Mouse (Mus musculus) embryonic facial prominence, embryonic 14.5 days (tissue): ENCODE data around the gene Zfp787. TPM values are rescaled to one million over a fixed set of nuclear protein-coding genes. Genes with fewer than 3 reads are reported as not detected.

Source experiments
- ATAC-seq: fragments of 200-750 bp; cut with Nextera tagmentation; 2 replicates; pipeline ENCODE4 v1.8.0; 2017; ENCODE audit warnings: low read depth, moderate number of reproducible peaks, moderate TSS enrichment
- DNase-seq: peaks from one replicate; pipeline ENCODE4 v3.0.0-alpha.2; 2015; ENCODE audit warnings: low spot score
- H3K27ac ChIP-seq: fragments of 300-500 bp; sonication (generic); replicated peaks from 2 replicates; pipeline ENCODE4 v1.5.1; 2014; ENCODE audit warnings: low read depth, mild to moderate bottlenecking, low read length, moderate library complexity
- H3K27me3 ChIP-seq: fragments of 300-500 bp; sonication (generic); replicated peaks from 2 replicates; pipeline ENCODE4 v1.6.1; 2014; ENCODE audit warnings: low read length; ENCODE audit not compliant: control insufficient read depth, insufficient read depth
- H3K36me3 ChIP-seq: fragments of 300-500 bp; sonication (generic); 2 replicates; pipeline ENCODE4 v1.6.1; 2014; ENCODE audit warnings: low read length, mixed read lengths; ENCODE audit not compliant: control insufficient read depth, insufficient read depth
- H3K4me1 ChIP-seq: fragments of 300-500 bp; sonication (generic); 2 replicates; pipeline ENCODE4 v1.6.1; 2014; ENCODE audit warnings: antibody characterized with exemption, low read length; ENCODE audit not compliant: control insufficient read depth, insufficient read depth
- H3K4me2 ChIP-seq: fragments of 300-500 bp; sonication (generic); 2 replicates; pipeline ENCODE4 v1.6.1; 2014; ENCODE audit warnings: low read depth, mild to moderate bottlenecking, low read length, moderate library complexity, mixed read lengths
- H3K4me3 ChIP-seq: fragments of 300-500 bp; sonication (generic); 2 replicates; pipeline ENCODE4 v1.5.1; 2014; ENCODE audit warnings: low read depth, mild to moderate bottlenecking, low read length
- H3K9ac ChIP-seq: fragments of 300-500 bp; sonication (generic); 2 replicates; pipeline ENCODE4 v1.6.1; 2014; ENCODE audit warnings: low read depth, mild to moderate bottlenecking, low read length, moderate library complexity, mixed read lengths
- H3K9me3 ChIP-seq: fragments of 300-500 bp; sonication (generic); 2 replicates; pipeline ENCODE4 v1.6.1; 2016; ENCODE audit warnings: low read length; ENCODE audit not compliant: control insufficient read depth
- WGBS: fragments of 180-500 bp; shearing (Covaris S2); extraction: QIAGEN DNeasy Blood & Tissue Kit; methylation state at CpG from one replicate; pipeline ENCODE4 v1.1.7; 2014; 5-methylcytosine and 5-hydroxymethylcytosine counted together
- polyA plus RNA-seq: library from polyadenylated mRNA; unstranded; fragments of >200 nt; fragmentation: Nextera tagmentation; extraction: Ambion mirVana; gene quantifications from 2 replicates; pipeline ENCODE4 v1.2.1, GENCODE M21; 2014

The Zfp787 gene
- polyA plus RNA-seq, 1 experiment from 2014 or later, result 10.2 TPM

DNA sequence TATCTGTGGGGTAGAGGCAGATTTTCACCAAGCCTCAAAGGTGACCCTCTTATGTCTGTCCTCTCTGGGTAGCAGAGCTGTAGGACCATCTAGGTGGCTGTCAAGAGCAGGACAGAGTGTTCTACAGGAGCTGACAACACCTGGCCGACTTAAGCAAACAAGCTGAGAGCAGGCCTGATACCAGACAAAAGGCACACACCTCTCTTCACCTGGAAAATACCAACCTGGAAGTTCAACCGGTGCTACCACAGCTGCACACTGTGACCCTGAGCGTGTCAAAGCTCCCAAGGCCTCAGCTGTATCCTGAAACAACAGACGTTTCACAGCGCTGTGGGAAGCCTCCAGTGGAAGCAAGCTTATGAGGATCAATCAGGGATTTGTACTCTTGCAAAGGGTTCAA is 8.1 kb downstream of the Zfp787 start:
- Histone ChIP-seq H3K27ac (no peak overlapping the region; the same call in 1 of the 2 replicates), H3K27me3 (no peaks in the 10 kb centered on the region), H3K9ac (no peak overlapping the region), H3K4me1 (peaks cover 4% of the 10 kb centered on the region; the same call in 1 of the 2 replicates), H3K4me2 (no peak overlapping the region), H3K36me3 (no peaks in the 10 kb centered on the region), H3K9me3 (no peaks in the 10 kb centered on the region), H3K4me3 (no peak overlapping the region)
- WGBS, result 75% methylated on average over 5 of the region's 5 CpGs
- ATAC-seq (no peak), DNase-seq (no peak)

DNA sequence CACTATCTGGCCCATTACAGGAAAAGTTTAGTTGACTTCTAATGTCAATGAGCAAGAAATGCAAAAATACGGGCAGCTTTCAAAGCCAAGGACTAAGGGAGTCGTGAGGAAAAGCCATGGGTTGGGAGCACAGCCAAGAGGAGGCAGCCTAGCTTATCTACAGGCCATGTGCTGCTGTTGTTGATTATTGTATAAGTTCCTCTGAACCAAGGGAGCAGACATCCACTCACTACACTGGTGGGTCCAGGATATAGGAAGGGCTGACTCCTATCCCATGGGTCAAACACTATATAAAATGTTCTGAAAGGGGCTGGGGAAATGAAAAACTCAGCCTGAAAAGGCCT is 8.8 kb downstream of the Zfp787 start:
- Histone ChIP-seq H3K9me3 (no peaks in the 10 kb centered on the region), H3K4me3 (no peak overlapping the region), H3K4me1 (peaks cover 4% of the 10 kb centered on the region; the same call in 1 of the 2 replicates), H3K4me2 (no peak overlapping the region), H3K36me3 (peaks cover 3% of the 10 kb centered on the region), H3K27me3 (no peaks in the 10 kb centered on the region), H3K27ac (no peak overlapping the region), H3K9ac (no peak overlapping the region)
- DNase-seq (no peak), ATAC-seq (no peak)
- 50% methylated on average over 2 of the region's 2 CpGs for WGBS

DNA sequence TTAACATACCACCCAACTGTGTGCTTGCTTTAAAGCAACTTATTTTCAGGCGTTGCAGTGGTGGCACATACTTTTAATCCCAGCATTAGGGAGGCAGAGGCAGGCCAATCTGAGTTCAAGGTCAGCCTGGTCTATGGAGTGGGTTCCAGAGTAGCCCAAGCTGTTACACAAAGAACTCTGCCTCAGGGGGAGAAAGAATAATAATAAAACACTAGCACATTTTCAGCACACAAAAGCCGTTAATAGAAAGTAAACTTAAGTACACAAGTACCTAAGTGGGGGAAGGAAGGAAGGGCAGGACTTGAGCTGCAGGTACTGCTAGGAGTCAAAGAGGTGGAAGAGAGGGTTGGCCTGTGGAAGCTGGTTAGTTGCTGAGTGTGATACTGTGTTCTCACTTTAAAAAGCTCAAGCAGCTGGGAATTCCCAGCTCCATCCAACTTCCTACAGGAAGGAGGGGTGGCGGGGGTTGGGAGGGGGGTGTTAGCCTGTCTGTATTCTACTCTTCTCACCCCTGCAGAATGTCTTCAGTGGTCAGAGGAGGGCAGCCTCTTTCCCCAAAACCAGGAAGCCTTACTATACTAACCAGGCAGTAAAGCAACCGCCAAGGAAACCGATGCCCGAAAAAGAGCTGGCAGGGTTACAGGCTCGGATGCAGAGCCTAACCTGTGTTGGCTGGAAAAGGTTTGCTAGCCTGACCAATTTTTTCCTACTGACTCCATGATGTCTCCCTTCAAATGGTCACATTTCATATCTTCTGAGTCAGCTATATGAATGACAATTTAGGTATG is 9.4 kb downstream of the Zfp787 start:
- Histone ChIP-seq H3K4me2 (no peak overlapping the region), H3K36me3 (peaks cover 8% of the 10 kb centered on the region), H3K9me3 (no peaks in the 10 kb centered on the region), H3K4me1 (peaks cover 4% of the 10 kb centered on the region; the same call in 1 of the 2 replicates), H3K4me3 (no peak overlapping the region), H3K9ac (no peak overlapping the region), H3K27me3 (no peaks in the 10 kb centered on the region), H3K27ac (no peak overlapping the region; the same call in 1 of the 2 replicates)
- ATAC-seq (no peak), DNase-seq (no peak)
- 83% methylated on average over 7 of the region's 7 CpGs for WGBS

DNA sequence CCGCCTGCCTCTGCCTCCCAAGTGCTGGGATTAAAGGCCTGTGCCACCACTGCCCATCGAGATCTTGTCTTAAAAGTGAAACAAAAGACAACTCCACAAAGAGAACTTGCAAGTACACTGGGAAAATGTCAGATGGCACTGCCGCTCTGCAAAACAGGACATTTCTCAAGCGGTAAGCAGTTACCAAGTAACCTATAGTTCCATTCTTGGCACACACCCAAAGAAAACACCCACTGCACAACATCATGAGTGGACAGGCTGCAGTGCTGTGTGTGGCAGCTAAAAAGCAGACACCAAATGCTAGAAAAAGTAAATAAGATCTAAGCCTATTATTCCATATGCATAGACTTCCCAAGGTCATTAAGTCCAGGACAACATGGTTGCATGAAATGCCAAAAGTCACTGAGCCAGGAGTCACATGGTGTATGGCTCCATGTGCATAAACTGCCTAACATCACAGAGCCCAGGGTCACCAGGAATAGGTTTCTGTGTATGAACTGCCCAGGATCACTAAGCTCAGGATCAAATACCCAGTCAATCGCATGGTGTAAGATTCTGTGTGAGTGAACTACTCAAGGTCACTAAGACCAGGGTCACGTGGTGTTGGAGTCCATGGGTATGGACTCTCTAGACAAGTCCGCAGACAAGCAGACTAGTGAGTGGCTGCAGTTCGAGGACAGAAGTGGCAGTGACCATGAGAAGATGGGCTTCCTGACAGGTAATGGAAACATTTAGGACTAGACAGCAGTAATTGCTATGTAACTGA is 10.2 kb downstream of the Zfp787 start:
- Histone ChIP-seq H3K9me3 (no peaks in the 10 kb centered on the region), H3K36me3 (peaks cover 12% of the 10 kb centered on the region), H3K4me3 (no peak overlapping the region), H3K27me3 (no peaks in the 10 kb centered on the region), H3K4me2 (no peak overlapping the region), H3K27ac (no peak overlapping the region), H3K4me1 (peaks cover 4% of the 10 kb centered on the region; the same call in 1 of the 2 replicates), H3K9ac (no peak overlapping the region)
- DNase-seq (peak; percentile 32), ATAC-seq (no peak)
- WGBS, result 80% methylated on average over 8 of the region's 8 CpGs

DNA sequence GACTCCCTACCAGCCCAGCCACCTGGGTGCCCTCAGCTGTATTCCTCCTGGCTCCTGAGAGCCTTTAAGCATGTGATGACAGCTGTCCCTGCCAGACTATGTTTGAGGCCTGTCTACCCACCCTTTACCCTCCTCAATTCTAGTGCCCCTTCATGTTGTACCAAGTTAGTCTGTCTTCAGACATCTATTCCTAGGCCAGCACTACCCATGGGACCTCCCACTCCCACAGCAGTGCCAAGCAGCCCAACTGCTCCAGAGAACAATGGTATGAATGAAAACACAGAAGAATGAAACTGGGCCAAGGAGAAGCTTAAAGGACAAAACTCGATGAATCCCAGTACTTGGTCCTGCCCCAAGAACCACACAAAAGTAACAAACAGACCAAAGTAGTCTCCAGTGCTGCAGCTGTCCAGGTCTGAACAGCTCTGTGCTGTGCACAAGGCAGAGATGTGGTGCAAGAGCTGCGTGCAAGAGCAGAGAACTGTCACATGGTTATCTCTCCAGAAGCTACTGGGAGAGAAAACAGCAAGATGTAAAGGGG is 11.7 kb downstream of the Zfp787 start:
- 83% methylated on average over 2 of the region's 2 CpGs for WGBS

DNA sequence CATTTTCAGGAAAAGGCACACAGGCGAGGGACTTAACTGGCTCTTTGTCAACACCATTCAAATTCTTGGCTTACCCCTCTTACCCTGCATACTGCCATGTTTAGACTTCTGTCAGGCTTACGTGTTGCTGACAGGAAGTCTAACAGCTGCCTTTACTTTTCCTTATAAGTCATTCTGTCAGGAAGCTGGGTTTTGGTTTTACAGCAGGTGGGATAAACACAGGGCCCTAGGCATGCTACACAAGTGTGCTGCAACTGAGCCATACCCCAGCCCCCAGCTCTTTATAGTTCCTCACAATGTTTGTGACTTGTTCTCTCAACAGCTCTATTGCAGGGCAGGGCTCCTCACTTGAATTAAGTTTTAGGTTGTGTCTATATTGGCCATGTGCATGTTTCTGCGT is 16.5 kb downstream of the Zfp787 start:
- no peaks in the 10 kb centered on the region for H3K4me1 ChIP-seq
- DNase-seq (peak; percentile 29), ATAC-seq (peak; percentile 21; the same call in 1 of the 2 replicates)
- H3K4me3 ChIP-seq, result no peak overlapping the region
- H3K9me3 ChIP-seq, result no peaks in the 10 kb centered on the region
- no peak overlapping the region for H3K4me2 ChIP-seq
- 66% methylated on average over 3 of the region's 3 CpGs for WGBS
- H3K9ac ChIP-seq, result no peak overlapping the region
- no peak overlapping the region for H3K27ac ChIP-seq
- peaks cover 24% of the 10 kb centered on the region for H3K36me3 ChIP-seq
- H3K27me3 ChIP-seq, result no peaks in the 10 kb centered on the region

More for the DNA sequence above, 11.7 kb downstream of the Zfp787 start:
- H3K4me2 ChIP-seq, result no peak overlapping the region
- peaks cover 4% of the 10 kb centered on the region; the same call in 1 of the 2 replicates for H3K4me1 ChIP-seq
- DNase-seq (no peak), ATAC-seq (no peak)
- no peaks in the 10 kb centered on the region for H3K27me3 ChIP-seq
- no peaks in the 10 kb centered on the region for H3K9me3 ChIP-seq
- no peak overlapping the region for H3K4me3 ChIP-seq
- H3K27ac ChIP-seq, result no peak overlapping the region
- peaks cover 16% of the 10 kb centered on the region for H3K36me3 ChIP-seq
- no peak overlapping the region for H3K9ac ChIP-seq

DNA sequence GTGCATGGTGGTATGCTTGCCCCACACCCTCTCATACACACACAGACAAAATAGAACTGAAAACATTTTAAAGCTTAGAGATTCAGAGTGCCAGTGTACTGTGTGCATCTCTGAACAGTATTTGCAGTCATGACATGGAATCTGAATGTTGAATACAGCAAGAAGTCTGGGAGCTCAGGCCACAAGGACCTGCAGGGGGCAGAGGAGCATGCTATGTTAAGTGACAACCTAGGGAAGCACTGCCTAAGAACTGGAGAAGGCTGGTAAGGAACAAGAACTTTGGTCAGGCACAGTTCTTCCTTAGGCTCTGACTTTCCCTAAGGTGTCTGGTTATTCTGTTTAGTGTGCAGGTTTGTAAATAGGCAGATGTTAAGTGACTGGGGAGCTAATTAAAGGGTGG is 19.3 kb downstream of the Zfp787 start:
- DNase-seq (no peak), ATAC-seq (no peak)
- Histone ChIP-seq H3K27ac (no peak overlapping the region), H3K4me2 (no peak overlapping the region), H3K36me3 (peaks cover 42% of the 10 kb centered on the region), H3K4me3 (no peak overlapping the region), H3K4me1 (no peaks in the 10 kb centered on the region), H3K9ac (no peak overlapping the region), H3K9me3 (peaks cover 11% of the 10 kb centered on the region), H3K27me3 (no peaks in the 10 kb centered on the region)

DNA sequence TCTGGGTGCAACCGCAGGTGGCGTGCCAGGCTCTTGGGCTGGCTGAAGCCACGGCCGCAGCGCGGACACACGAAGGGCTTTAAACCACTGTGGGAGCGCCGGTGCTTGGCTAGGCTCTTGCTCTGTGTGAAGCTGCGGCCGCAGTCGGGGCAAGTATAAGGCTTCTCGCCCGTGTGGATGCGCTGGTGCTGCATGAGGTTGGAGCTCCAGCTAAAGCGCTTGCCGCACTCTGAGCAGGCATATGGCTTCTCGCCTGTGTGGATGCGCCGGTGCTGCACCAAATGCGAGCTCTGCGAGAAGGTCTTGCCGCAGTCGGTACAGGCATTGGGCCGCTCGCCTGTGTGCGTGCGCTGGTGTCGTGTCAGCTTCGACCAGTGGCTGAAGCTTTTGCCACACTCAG is 23.2 kb downstream of the Zfp787 start:
- Histone ChIP-seq H3K27me3 (no peaks in the 10 kb centered on the region), H3K4me2 (no peak overlapping the region), H3K27ac (no peak overlapping the region), H3K9me3 (peaks cover 11% of the 10 kb centered on the region), H3K36me3 (peaks cover 39% of the 10 kb centered on the region), H3K9ac (no peak overlapping the region), H3K4me1 (no peaks in the 10 kb centered on the region), H3K4me3 (no peak overlapping the region)
- ATAC-seq (no peak), DNase-seq (no peak)
- WGBS, result 81% methylated on average over 29 of the region's 30 CpGs
